Mouse (Mus musculus): ENCODE data around the gene Hdc. TPM values are rescaled to one million over a fixed set of nuclear protein-coding genes. Genes with fewer than 3 reads are reported as not detected.

The Hdc gene
- total RNA-seq, 2 experiments from 2014 or later: 0.85 to 1.5 TPM

DNA sequence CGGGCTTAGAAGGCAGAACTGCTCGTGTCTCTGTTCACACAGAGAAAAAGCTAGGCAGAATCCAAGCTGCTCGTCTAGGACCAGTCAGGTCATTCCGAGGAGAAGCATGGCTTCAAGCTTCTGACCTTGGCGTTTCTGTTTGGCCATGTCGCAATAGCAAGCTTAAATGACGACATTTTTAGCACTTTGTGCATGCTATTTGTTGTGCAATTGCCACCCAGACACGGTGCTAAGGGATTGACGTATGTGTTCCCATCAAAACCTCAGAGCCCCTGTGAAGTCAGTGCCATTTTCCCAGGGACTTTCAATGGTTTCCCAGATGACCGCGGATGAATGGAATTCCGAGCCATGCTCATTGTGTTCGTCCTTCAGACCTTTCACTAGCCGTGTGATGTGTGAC, 18.6 kb downstream of the Hdc start:
- DNase-seq: no peak

DNA sequence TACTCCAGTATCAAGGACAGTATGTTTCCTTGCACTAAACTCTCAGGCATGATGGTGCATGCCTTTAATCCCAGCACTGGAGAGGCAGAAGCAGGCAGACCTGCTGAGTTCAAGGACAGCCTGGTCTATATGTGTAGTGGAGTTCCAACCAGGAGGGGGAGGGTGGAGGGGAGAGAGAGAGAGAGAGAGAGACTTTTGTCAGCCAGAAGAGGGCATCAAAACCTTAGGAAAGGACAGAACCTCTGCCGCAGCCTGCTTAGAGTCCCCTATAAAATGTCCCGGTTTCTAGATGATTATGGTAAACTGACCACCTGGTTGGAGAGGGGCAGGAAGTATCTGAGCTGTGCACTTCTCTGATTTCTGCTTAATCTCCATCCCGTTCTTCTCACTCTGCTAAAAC, 20.1 kb downstream of the Hdc start:
- DNase-seq: no peak

DNA sequence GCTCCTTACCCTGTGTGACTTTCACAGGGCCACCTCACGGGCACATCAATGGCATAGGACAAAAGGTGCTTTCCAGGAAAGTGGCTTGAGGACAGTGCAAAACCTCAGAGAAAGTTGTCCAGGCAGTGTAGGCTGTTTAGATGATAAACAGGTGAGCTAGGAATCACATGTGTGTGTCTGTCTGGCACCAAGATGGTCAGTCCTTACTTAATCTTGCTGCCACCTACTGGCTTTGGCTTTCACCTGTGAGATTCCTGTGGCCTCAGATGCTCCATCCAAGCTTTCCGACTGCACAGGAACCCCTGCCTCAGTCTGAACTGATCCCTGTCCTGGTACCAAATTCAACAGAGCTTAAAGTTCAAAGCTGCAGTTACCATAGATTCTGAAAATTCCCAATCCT, 20.7 kb downstream of the Hdc start:
- DNase-seq: no peak

DNA sequence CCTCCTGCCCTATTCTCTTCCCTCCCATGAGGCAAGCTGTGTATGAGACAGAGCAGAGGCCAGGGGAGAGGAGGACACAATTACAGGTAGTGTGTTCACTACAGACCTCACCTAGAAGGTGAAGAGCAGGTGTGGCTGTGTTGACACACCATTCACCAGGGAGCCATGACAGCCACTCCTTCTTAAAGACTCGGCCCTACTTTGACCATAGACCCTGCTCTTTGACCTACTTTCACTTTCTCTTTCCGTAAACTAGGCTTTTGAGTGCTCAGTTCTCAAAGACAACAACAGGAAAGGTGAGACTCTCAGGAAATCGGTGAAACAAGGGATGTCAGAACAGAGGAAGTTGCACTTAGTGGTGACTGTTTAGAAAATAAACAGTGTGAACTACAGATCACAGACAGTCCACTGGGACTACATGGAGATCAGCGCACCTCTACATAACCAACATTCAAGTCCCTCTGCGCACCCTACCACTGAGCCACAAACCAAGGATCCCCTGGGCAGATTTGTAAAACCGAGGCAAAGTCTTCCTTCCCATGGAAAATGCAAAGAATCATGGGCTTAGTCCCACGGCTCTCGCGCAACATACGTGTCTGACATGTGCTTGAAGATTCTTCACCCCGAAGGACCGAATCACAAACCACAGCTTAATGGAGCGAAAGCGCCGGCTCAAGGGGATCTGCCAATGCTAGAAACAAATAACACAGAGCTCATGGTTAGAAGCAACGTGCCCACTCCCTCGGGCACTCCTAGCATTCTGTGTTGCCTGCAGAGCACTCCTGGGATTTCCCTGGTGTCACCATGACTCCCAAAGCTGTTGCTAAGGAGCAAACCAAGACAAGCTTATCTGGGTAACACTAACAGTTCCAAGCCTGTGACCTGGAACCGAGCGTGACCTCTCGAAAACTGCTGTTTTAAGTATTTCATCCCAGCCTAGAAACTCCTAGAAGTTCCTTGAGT, 21.5 kb downstream of the Hdc start:
- no peak for DNase-seq

DNA sequence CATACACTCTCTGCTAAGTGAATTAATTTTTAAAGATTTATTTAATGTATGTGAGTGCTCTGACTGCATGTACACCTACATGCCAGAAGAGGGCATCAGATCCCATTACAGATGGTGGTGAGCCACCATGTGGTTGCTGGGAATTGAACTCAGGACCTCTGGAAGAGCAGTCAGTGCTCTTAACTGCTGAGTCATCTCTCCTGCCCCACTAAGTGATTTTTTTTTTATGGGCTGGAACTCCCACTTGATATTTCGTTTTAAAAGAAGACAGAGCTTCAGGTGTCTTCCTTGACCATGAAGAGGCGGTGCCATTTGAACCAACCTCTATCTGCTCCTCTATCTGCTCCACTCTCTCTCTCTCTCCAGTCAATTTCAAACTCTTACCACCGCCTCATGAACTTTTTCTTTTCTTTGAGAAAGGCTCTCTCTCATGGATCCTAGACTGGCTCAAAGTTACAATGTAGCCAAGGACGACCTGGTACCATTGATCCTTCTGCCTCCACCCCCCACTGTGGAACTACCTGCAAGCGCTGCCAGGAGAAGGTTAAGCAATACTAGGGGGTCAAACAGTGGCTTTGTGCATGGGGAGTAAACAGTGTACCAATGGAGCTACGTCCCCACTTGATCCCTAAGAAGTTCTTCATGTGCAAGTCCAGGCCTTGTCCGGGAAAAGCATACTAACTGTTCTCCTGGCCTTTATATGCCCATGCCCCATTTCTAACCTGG, 22.6 kb downstream of the Hdc start:
- no peak for DNase-seq

DNA sequence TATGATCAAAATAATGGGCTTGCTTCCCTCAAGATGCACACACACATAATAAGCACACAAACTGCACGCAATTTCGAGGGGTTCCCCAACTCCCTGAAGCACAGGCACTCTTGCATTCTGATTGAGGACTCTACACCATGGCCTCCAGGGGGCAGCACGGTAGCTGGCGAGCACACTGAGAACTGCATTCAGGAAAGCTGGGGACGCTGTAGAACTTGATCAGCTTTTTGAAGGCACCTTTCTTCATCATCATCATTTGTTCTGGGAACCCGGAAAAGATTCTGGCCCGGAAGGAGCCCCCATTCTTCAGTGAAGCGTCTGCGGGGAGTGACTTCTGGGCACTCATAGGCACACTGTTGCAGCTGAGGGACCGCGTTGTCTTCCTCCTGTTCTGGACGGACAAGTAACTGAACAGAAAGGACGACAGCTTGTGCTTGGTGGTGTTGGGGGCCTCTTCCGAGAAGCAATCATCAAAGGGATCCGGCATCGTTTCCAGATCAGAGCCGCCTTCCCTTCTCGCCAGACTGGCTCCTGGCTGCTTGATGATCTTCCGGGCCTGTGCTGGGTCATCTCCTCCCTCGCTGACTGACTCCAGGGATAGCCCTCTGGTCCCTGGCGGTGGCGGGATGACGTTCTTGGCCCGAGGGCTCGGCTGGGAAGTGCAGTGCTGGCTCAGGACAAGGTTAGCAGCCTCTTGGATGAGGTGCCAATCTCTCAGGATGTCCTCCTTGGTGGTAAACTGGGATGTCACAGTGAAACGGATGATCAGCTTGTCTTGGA, 25.1 kb downstream of the Hdc start:
- peak; percentile 74 for DNase-seq

DNA sequence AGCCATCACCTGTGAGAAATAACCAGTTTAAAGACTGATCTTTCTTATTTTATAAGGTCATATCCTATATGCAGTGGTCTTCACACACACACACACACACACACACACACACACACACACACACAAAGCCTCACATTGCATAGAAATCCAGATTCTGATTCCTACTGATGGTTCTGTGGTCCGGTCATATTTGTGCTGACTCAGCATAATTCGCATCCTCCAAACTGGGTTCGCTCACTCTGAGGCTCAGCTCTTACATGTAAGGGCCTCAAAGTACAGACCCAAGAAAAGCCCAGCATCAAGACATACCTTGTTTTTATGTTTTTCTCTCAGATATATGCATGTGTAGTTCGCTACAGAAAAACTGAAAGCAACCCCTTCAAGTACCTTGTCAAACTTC, 27.8 kb downstream of the Hdc start:
- no peak for DNase-seq

DNA sequence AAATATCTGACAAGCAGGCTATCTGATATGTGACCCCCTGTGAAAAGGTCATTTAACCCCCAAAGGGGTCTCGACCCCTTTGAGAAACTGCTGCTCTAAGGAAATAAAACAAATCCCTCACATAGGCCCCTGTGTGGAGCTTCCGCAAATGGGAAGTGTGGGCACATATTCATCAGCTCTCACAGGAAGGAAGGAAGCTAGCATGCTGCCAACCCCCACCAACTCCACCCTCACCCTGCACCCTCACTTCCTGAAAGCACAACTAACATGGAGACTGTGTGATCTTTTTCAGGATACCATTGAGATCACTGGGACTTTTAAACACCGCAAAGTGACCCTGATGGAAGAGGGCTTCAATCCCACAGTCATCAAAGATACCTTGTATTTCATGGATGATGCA, 31.6 kb downstream of the Hdc start:
- DNase-seq: no peak

DNA sequence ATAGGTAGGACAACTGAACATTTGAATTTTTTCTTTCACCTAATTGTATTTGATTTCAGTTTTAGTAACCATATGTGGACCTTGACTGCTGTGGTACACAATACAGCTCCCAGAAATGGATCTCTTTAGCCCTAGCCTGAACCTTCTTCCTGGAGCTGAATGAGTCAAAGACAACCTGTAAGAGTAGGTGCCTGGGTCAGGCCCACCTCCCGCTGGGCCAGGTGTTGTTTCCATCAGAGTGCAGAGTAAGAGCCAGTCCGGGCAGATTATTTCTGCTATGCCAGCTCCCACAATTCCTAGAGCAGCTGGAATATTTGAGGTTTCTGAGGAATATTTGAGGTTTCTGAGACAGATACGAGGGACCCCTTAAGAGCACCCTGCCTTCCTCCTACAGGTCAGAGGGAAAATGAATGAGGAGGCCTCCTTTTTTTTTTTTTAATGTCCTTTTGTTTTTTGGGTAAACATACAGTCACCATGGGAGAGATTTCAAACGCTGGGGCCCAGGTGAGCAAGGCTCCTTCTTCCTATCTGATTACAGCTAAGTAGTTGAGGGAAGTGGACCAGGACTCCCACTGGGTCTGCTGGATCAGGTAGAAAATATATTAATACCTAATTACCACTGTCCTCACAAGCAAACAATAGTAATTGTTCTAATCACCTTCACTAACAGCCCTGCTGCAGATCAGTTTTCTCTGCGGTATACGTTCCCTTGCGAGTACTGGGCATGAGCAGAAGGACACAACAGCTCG, 34.3 kb downstream of the Hdc start:
- DNase-seq: no peak

DNA sequence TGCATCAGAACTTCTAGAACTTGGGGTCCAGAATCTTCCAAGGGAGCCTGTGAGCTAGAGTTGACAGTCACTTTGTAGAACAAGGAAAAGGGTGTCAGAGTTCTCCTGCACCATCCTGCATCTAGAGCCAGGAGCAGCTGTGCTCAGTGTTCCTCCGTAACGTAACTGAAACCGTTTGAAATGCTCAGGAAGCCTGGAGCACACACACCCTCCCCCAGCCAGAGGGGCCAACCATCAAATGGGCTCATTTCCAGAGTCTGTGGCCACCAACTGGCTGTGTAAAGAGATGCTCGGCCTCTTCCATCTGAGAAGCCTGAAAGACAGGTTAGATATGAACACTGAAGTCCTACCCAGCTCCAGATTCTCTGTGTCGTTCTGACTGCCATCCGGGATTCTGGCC, 35.1 kb downstream of the Hdc start:
- DNase-seq: no peak

DNA sequence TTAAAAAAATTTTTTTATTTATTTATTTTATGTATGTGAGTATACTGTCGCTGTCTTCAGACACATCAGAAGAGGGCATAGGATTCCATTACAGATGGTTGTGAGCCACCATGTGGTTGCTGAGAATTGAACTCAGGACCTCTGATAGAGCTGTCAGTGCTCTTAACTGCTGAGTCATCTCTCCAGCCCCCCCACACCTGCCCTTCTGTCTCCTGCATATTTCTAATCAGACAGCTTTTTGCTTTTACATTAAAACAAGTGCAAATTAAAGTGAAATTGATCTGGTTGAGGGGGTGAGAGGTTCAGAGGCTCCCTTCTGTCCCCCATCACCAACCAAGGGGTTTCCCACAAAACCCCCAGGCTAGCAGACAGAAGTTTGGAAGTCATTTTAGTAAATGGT, 39.8 kb downstream of the Hdc start:
- no peak for DNase-seq

DNA sequence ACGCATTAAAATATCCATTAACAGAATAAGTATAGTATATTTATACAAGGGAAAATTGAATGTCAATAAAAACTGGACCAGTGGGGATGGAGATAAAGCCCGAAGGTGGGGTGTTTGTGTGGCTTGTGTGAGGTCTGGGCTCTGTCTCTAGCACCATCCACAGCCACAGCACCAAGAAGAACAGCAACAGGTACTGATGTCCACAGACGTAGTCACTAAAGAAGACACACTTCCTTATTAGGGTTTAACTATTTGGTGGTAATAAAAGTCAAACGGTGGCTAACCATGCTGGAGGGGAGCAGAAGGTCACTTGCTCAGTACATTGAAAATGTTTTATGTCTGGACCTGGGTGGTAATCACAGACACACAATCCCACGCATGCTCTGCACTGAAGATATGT, 41.7 kb downstream of the Hdc start:
- no peak for DNase-seq

DNA sequence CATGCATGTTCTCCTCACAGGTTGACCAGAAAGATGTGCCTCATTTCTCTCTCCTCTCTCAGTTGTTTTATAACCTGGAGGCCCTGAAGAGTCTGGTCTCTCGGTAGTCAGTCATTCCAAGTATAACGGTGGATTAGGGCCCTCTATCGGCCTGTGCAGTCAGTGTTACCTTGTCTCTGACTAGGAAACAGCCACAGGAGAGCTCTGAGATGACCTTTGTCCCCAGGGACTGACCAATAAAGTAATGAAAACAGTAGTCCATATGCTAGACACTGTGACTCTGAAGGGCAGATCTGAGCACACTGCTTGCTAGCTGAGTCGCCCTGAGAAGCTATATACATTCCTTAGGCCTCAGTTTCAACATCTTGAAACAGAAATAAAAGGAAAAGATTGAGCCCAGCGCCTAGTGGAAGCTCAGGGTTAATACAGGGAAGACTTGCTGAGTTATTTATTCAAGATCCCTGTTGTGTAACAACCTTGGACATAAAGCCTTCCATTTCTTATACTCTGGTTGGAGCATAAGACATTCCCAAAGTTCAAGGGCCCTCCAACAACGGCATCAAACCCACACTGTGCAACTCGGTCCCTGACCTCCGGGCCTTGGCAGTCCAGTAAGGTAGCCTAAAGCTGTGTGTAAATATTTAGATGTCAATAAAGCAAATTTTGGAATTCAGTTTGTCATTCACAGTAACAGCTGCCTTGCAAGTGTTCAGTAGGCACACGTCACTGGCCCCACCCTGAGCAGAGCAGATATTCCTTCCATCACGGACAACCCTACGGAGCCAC, 43.5 kb downstream of the Hdc start:
- no peak for DNase-seq

DNA sequence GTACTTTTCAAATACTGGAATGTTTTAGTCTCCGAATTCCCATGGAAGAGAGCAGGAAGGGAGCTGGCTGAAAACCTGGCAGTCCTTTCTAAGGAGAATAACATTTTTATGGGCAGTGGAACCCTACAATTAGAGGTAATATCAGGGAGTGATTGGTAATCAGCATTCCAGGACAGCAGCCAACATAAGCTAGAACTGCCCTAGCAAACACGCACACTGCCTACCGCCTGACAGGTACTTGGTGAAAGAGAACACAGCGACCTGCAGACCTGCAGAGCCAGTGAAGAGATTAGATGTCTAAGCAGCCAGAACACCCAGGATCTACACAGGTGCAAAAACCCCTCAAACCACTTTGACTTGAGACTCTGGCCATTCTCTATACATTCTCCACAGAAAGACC, 46.4 kb downstream of the Hdc start:
- DNase-seq: no peak

DNA sequence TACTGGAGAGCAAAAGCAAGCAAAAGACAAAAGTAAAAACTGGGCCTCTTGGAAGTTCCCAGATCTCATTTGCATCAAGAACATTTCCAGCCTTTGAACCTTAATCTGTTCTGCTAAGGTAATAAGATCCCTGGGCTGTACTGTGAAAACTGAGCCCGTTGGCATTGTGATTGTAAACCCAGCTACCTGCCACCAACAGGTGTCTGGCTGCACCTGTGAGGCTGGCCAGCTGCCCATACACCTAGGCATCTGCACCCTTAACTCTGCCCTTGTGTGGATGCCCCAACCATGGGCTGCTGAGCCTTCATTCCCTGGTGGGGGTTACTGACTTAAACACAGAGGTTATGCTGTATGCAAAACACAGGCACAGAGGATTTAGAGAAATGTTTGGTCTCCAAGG, 46.9 kb downstream of the Hdc start:
- no peak for DNase-seq

DNA sequence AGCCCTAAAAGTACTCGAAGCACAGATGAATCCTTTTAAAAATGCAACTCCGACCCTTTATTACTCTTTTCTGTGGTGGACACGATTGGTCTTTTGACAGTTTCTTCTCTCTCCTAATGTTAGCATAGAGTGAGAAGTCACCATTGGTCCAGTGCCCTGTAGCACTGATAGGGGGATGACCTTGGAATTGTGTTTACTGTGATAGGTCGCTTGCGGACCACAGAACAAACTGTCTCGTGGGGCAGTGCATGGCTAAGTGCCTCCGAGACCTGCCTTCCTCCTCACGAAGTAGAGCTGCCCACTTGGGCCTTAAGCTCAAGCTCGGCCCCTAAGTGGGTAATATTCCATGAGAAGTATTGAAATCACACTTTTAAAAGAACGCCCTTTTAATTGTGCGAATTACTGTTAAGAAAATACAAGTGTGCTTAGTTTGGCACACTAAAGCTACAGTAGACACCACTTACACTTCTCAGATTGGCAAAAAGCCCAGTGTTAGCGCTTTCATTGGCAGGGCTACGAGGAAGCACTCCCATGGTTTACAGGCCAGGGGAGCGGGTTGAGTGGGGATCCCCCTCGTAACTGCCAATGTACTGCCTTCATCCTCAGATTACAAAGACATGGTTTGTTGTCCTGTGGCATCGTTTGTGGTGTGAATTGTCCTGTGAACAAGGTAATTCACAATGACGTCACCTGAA, 55.5 kb downstream of the Hdc start:
- no peak for DNase-seq

DNA sequence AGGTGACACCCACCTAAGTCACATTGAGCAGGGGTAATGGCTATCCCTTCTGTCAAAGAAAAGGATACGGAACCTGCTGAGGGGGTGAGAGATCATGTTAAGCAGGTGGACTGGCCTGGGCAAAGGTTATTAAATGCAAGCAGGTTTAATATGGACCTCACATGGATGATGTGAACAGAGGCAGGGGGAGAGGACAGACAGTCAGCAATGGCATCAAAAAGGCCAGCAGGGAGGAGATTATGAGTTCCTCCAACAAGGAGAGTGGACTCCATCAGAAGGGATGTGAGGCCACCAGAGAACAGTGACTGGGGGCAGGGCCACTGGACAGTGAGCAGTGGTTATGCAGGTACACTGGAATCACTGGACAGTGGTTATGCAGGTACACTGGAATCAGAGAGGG, 59.0 kb downstream of the Hdc start:
- DNase-seq: no peak

DNA sequence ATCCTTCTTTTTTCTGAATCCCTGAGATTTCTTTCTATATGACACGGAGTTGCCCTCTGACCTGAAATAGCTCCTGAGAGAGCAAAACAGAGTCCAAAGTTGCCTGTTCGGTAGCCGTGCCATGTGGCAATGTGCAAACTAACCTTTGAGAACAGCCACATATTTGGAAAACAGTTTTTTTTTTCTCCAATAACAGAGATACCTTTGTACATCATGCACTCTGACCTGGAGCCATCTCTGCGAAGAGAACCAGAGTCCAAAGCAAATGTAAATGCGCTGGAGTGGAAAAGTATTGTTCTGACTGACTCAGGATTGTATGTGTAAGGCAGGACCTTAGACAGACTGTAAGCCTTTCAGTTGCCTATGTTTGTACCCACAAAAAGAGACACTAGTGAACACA, 63.6 kb downstream of the Hdc start:
- no peak for DNase-seq

DNA sequence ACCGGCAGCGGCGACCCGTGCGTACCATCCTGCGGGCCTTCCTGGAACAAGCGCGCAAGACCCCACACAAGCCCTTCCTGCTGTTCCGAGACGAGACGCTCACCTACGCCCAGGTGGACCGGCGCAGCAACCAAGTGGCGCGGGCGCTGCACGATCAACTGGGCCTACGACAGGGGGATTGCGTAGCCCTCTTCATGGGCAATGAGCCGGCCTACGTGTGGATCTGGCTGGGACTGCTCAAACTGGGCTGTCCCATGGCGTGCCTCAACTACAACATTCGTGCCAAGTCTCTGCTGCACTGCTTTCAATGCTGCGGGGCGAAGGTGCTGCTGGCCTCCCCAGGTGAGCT, 65.8 kb downstream of the Hdc start:
- DNase-seq: no peak

DNA sequence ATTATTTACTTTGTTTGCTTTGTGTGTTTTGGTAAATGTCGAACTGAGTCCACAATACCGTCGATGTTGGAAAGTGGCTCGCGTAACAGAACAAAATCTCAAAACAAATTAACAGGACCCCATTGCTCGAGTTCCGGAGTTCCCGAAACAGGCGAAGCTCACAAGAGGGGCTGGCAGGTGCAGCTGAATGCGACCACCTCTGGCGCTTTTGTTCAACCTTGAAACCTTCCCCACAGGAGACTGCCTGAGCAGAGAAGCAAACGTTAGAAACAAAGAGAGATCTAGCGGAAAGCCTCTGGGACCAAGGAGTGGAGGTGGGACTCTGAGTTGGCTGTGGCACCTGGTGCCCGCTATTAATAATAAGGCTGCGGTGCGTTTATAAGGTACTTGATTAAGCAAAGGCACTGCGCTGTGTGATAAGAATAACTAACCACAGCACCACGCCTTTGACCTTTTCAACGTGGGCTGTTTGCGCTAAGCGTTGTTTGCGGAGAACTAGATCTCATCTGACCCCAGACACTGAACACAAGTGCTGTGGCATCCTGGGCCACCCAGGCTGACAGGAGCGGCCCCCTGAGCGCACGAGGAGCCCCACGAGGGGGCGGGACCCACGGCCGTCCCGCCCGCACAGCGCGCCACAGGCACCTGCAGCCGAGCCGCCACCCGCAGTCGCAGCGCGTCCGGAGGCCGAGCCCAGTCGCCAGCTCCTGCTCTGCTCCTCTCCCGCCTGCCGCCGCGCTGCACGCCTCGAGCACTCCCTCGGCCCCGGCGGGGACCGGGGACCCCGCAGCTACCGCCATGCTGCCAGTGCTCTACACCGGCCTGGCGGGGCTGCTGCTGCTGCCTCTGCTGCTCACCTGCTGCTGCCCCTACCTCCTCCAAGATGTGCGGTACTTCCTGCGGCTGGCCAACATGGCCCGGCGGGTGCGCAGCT, 66.5 kb downstream of the Hdc start, which contains the start of gene Slc27a2:
Slc27a2 (plus strand) TSS at position 51 of the 934 bp plus-strand sequence.
- peak; percentile 15 for DNase-seq
